Mouse (Mus musculus): ENCODE measurements at regions not wholly inside any gene's neighbourhood (a gene's known extent, or its start where the extent isn't known, plus 50 kb on each side); places are given as distances from the start of the nearest gene placed in this dataset.

DNA sequence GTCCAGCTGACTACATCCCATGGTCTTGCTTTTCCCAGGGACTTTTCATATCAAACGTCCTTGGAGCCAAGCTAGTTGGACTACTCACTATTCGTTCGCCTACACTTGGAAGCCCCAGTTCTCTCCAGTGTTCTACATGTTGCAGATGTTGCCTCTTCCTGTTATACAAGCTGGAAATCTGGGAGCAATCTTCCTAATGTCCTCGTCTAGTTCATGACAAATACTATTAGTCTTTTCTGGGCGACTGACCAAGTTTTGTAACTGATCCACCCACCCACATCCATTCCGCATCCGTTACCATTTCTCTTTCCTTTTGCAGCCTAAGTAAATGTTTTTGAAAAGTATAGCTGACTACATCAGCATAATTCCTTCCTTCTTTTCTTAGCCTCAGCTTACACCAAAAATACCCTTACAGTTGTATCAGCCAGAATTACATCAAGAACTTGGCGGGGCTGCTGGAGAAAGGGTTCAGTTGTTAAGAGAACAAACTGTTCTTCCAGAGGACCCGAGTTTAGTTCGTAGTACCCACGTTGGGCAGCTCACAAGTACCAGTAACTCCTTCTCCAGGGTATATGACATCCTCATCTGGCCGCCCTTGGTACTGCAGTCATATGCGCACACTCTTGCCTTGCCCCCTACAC lies 161.1 kb upstream of the Fbxl17 start:
- Histone ChIP-seq H3K4me3 (ENCODE audit: low read depth, low read length) (no peak overlapping the region), H3K36me3 (ENCODE audit: control insufficient read depth, insufficient read depth, low read length) (no peaks in the 10 kb centered on the region), H3K4me1 (ENCODE audit: control insufficient read depth, insufficient read depth, insufficient read length, low read length) (no peaks in the 10 kb centered on the region), H3K27ac (ENCODE audit: insufficient read depth, low read depth, low read length) (peak overlapping the region; percentile 61), H3K27me3 (ENCODE audit: control insufficient read depth, insufficient read depth, low read length) (no peaks in the 10 kb centered on the region)
- TF ChIP-seq CTCF (IDR thresholded peaks at IDR 0.05; ENCODE audit: extremely low read depth, insufficient read length, insufficient replicate concordance, low read depth, low read length) (no peak), POLR2A (IDR thresholded peaks at IDR 0.05; ENCODE audit: low read depth, low read length) (no peak)
- WGBS = 78% methylated on average over 13 of the region's 13 CpGs

DNA sequence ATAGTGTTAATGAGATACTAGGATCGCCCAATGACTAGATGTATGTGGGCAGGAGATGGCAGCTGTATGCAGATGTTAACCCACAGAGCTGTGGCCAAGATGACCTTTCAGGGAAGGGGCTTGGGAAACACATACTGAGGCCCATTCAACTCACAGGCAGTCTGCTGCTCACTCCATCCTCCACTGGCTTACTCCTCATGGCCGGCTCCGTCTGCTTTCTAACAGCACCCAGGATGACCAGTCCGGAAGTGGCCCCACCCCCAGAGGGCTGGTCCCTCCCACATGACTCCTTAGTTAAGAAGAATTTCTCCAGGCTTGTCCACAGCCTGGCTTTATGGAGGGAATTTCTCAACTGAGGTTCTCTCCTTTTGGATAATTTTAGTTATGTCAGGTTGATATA lies 161.8 kb upstream of the Fbxl17 start:
- Histone ChIP-seq H3K27ac (ENCODE audit: insufficient read depth, low read depth, low read length) (peak overlapping the region; percentile 61), H3K36me3 (ENCODE audit: control insufficient read depth, insufficient read depth, low read length) (no peaks in the 10 kb centered on the region), H3K4me1 (ENCODE audit: control insufficient read depth, insufficient read depth, insufficient read length, low read length) (no peaks in the 10 kb centered on the region), H3K27me3 (ENCODE audit: control insufficient read depth, insufficient read depth, low read length) (no peaks in the 10 kb centered on the region), H3K4me3 (ENCODE audit: low read depth, low read length) (no peak overlapping the region)
- no peak for TF ChIP-seq CTCF (IDR thresholded peaks at IDR 0.05; ENCODE audit: extremely low read depth, insufficient read length, insufficient replicate concordance, low read depth, low read length)
- TF ChIP-seq POLR2A (IDR thresholded peaks at IDR 0.05; ENCODE audit: low read depth, low read length) = no peak
- 79% methylated on average over 4 of the region's 4 CpGs for WGBS

DNA sequence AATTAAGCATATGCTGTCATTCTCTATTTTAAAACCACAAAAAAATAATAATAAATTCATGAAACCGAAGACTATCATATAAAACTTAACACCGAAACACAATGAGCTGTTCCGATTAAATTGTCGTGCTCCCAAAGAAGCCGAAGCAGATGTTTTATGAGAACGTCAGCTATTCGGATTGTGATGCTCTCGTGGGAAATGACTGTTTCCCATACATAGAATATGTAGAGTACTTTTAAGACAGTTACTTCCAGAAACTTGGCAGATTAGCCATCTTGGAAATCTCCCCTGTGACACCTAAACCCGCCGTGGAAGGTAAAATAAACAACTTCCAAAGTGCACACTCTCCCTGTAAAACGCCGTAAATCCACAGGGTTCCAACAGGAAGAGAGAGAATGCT lies 162.4 kb upstream of the Fbxl17 start:
- TF ChIP-seq POLR2A (IDR thresholded peaks at IDR 0.05; ENCODE audit: low read depth, low read length) (no peak), CTCF (IDR thresholded peaks at IDR 0.05; ENCODE audit: extremely low read depth, insufficient read length, insufficient replicate concordance, low read depth, low read length) (no peak)
- H3K27ac ChIP-seq (ENCODE audit: insufficient read depth, low read depth, low read length) = no peak overlapping the region
- WGBS = 72% methylated on average over 12 of the region's 12 CpGs
- H3K27me3 ChIP-seq (ENCODE audit: control insufficient read depth, insufficient read depth, low read length) = no peaks in the 10 kb centered on the region
- no peaks in the 10 kb centered on the region for H3K36me3 ChIP-seq (ENCODE audit: control insufficient read depth, insufficient read depth, low read length)
- no peaks in the 10 kb centered on the region for H3K4me1 ChIP-seq (ENCODE audit: control insufficient read depth, insufficient read depth, insufficient read length, low read length)
- H3K4me3 ChIP-seq (ENCODE audit: low read depth, low read length) = no peak overlapping the region

DNA sequence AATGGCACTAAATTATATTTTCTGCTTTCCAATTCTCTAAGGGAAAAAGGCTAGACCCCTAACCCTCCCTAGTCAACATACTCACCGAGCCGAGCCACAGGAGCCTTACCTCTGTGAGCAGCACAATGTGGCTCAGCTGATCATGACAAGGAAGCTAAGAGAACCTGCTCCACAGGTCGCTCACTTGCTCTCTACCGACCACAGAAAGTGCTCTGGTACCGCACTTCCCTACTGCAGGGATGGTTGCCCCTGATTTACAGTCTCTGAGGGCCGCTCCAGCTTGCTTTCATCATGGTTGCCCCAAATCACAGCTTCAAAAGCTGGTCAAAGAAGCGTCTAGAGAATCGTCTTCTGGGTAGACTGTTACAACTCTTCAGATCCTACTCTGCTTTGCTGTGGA lies 177.0 kb upstream of the Fbxl17 start:
- Histone ChIP-seq H3K4me3 (ENCODE audit: low read depth, low read length) (no peak overlapping the region), H3K36me3 (ENCODE audit: control insufficient read depth, insufficient read depth, low read length) (no peaks in the 10 kb centered on the region), H3K4me1 (ENCODE audit: control insufficient read depth, insufficient read depth, insufficient read length, low read length) (0 out of 2 replicates have a peak, but pooled peaks cover 2% of the 10 kb centered on the region), H3K27ac (ENCODE audit: insufficient read depth, low read depth, low read length) (no peak overlapping the region), H3K27me3 (ENCODE audit: control insufficient read depth, insufficient read depth, low read length) (no peaks in the 10 kb centered on the region)
- no peak for TF ChIP-seq CTCF (IDR thresholded peaks at IDR 0.05; ENCODE audit: extremely low read depth, insufficient read length, insufficient replicate concordance, low read depth, low read length)
- TF ChIP-seq POLR2A (IDR thresholded peaks at IDR 0.05; ENCODE audit: low read depth, low read length) = no peak
- 80% methylated on average over 8 of the region's 8 CpGs for WGBS

DNA sequence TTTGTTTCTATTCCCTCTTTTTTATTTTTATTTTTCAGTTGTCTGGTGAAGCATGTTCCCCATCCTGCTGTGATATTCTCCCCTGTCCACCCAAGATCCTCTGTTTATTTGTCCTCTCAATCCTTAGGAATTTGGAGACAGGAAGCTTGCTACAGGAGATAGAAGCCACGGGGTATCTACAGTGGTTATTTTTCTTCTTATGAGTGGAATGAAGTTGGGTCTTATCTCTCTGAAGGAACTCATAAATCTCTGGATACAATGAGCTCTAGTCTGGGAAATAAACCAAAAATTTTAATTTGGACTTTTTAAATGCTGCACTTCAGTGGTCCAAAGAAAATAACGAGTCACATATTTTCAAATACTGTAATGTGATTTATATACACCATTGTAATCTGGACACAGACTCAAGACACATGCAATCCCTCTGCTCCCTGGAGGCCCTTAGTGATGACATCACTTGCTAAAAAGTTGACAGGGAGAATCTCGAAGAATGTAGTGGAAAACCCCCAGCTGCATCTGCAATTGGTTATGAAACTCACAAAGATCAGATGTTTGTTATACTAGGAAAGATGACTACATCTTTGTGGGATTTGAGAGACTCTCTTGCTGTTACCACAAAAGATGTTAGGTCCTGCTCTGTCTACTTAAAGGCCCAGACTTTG lies 178.3 kb upstream of the Fbxl17 start:
- Histone ChIP-seq H3K27ac (ENCODE audit: insufficient read depth, low read depth, low read length) (peak overlapping the region; percentile 41; the same call in 1 of the 2 replicates), H3K4me1 (ENCODE audit: control insufficient read depth, insufficient read depth, insufficient read length, low read length) (0 out of 2 replicates have a peak, but pooled peaks cover 2% of the 10 kb centered on the region), H3K36me3 (ENCODE audit: control insufficient read depth, insufficient read depth, low read length) (no peaks in the 10 kb centered on the region), H3K4me3 (ENCODE audit: low read depth, low read length) (no peak overlapping the region), H3K27me3 (ENCODE audit: control insufficient read depth, insufficient read depth, low read length) (no peaks in the 10 kb centered on the region)
- TF ChIP-seq POLR2A (IDR thresholded peaks at IDR 0.05; ENCODE audit: low read depth, low read length) (no peak), CTCF (IDR thresholded peaks at IDR 0.05; ENCODE audit: extremely low read depth, insufficient read length, insufficient replicate concordance, low read depth, low read length) (no peak)
- WGBS = 54% methylated on average over 3 of the region's 3 CpGs

DNA sequence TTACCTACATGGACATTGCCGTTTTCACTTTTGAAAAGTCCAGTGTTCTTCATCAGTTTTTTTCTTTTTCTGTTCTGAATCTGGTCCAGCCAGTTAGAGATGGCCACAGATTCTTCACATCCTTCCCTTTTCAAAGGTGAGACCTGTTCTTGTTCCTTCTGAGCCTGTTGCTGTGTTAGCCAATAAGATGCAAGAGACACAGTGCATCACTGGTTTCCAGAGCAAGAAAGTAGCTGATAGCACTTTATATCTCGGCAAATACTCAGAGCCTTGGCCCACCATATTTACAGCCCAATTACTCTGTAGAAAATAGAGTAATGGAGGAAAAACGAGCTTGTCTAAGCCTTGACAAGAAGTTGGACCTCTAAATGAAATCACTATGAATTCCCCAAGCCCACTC lies 180.7 kb upstream of the Fbxl17 start:
- Histone ChIP-seq H3K27ac (ENCODE audit: insufficient read depth, low read depth, low read length) (no peak overlapping the region), H3K4me1 (ENCODE audit: control insufficient read depth, insufficient read depth, insufficient read length, low read length) (0 out of 2 replicates have a peak, but pooled peaks cover 2% of the 10 kb centered on the region), H3K27me3 (ENCODE audit: control insufficient read depth, insufficient read depth, low read length) (no peaks in the 10 kb centered on the region), H3K36me3 (ENCODE audit: control insufficient read depth, insufficient read depth, low read length) (no peaks in the 10 kb centered on the region), H3K4me3 (ENCODE audit: low read depth, low read length) (no peak overlapping the region)
- 65% methylated on average over 3 of the region's 3 CpGs for WGBS
- TF ChIP-seq POLR2A (IDR thresholded peaks at IDR 0.05; ENCODE audit: low read depth, low read length) (no peak), CTCF (IDR thresholded peaks at IDR 0.05; ENCODE audit: extremely low read depth, insufficient read length, insufficient replicate concordance, low read depth, low read length) (no peak)

DNA sequence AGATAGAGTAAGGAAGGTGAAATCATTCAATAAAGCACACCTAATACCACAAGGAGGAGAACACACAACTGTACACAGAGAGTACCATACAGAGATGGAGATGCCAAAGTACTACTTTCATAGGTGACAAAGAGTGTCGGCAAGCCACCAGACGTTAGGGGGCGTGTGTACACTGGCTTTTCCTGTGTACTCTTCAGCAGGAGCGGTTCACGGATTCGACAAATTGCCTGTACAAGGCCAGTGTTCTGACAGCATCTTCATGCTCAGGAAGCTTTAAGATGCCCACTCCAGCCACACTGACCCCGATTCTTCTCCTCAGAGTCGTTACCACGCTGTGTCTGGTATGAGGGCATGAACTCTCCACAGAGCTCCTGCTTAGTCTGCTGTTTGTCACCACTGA lies 179.5 kb upstream of the Fer start:
- no peak overlapping the region for H3K4me3 ChIP-seq (ENCODE audit: low read depth, low read length)
- 0 out of 2 replicates have a peak, but pooled peaks cover 2% of the 10 kb centered on the region for H3K4me1 ChIP-seq (ENCODE audit: control insufficient read depth, insufficient read depth, insufficient read length, low read length)
- WGBS = 77% methylated on average over 9 of the region's 9 CpGs
- H3K27me3 ChIP-seq (ENCODE audit: control insufficient read depth, insufficient read depth, low read length) = no peaks in the 10 kb centered on the region
- no peaks in the 10 kb centered on the region for H3K36me3 ChIP-seq (ENCODE audit: control insufficient read depth, insufficient read depth, low read length)
- no peak overlapping the region for H3K27ac ChIP-seq (ENCODE audit: insufficient read depth, low read depth, low read length)
- TF ChIP-seq POLR2A (IDR thresholded peaks at IDR 0.05; ENCODE audit: low read depth, low read length) (no peak), CTCF (IDR thresholded peaks at IDR 0.05; ENCODE audit: extremely low read depth, insufficient read length, insufficient replicate concordance, low read depth, low read length) (no peak)
